Mouse (Mus musculus) CH12F3 (cell line): Measurements from ENCODE around the gene Zfp189.
"Not testable (repeated sequence)": the region's sequence is repeated elsewhere in the genome, so short reads cannot be mapped to it uniquely, and the experiment has no call there.

Experiments used
- in situ Hi-C: fragments of 300-500 bp; cut with MboI; formaldehyde crosslinking; loops from 2 replicates; pipeline ENCODE4 v1.14.3; 2020; ENCODE audit warnings: low sequenced_read_pairs

Zfp189 gene

DNA sequence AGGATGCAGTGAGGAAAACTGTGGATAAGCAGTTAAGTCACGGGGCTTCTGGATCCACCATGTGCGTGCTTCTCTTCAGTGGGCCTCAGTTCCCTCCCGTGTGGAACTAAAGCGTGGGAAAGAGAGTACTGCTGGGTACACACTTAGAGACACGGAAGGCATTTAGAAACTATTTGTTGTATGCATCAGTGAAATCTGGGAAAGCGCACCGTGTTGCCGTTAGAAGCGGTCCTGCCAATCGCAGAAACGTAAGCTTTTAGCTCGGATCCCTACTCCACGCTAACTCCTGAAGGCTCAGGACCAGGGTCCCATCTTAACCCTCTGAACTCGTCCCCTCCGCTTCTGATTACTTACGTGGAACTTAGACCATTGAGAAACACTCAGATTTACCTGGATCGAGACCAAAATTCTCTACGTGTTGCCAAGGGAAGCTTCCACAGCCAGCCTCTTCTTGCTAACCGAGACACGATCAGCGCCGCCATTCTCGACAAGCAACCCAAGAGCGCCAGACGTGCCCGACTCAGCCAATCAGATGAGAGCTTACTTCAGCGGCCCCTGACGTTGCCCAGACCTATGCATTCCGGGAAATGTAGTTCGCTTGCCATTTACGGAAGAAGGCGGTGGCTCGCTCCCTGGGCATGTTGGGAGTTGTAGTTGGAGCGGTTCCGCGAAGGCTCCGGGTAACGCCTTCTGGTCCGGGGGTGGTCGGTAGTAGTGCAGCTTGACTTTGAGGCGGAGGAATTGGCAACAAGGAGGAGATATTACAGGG, at the start of gene Zfp189, which contains the start of gene Mrpl50:
Zfp189 (plus strand) TSS at position 605 of the 769 bp plus-strand sequence.
Mrpl50 (minus strand) TSS at position 522 of the 769 bp plus-strand sequence.
- in situ Hi-C loops, result no loop called here

DNA sequence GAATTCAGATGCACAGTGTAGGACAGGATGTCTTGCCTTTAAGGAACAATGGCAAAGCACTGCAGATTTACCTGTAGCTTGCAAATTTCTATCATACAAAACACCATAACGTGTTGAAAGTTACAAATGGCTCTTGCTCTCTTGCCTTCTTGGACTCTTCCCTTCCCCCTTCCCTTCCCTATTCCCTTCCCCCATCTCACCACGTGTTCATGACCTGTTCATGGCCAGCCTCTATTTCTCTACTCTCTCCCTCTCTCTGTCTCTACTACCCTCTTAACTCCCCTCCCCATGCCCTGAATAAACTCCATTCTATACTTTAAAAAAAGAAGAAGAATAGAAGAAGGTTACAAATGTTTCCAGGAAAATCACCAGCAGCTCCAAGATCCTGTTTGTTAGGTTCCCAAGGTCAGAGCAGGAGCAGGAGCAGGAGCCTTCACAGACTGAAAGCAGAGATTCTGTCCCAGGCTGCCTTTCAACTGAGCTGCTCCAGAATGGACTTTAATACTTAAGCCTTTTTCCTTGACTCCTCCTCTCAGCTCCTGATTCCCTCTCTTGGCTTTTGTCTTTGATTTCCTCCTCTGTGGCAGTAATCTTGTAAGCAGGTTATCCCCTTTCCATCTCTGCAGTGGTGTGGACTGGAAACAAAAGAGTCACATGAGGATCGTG, 47.4 kb upstream of the Zfp189 start, which contains the start of gene Acnat1:
Acnat1 (minus strand) TSS at position 478 of the 666 bp plus-strand sequence.
- in situ Hi-C loops, result no loop called here

DNA sequence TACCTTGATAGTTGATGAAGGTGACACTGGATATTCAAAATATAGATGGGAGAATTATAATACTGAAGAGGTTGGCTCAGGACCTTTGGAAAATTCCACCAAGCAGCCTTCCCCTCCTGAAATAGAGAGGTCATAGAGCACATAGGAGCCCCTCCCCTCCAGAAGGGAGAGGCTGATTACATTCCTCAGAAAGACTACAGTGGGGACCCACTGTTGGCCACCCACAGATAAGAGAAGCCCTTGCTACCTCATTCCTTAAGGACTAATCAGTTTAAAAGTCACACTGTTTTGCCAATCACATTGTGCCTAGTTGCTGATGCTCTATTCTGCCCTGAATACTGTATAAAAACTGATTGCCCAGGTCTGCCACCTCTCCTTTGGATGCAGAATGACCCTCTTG, 46.4 kb upstream of the Zfp189 start:
- in situ Hi-C loops, result no loop called here

DNA sequence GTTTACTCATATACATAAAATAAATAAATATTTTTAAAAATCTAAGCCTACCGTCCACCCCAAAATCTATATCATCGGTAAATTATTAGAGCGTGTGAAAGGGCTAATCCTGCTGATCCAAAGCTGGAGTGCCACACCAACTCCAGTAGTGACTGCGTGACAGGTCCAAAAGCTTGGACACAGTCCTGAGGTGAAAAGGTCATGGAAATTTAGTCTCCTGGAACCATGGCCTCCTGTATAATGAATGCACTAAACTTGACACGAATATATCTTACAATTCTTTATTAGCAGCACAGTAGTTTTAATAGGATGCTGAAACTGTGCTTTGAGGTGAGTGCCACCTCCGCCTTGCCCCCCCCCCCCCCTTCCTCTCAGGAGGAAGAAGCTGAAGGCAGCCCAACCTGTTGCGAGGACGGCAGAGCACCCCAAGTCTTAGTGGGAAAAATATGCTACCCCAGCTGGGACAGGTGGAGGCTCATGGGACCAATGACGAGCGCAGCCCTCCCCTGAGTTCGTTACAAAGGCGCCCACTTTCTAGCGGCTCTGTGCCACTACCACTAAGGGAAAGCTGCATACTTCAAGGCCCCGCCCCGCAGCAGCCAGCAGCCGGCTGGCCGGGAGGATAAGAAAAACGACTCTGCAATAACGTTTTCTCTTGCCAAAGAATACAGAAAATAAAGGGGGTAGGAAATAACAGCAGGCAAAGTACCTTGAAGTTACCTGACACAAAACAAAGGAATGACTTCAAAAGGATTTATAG, 42.7 kb upstream of the Zfp189 start:
- in situ Hi-C loops, result no loop called here

DNA sequence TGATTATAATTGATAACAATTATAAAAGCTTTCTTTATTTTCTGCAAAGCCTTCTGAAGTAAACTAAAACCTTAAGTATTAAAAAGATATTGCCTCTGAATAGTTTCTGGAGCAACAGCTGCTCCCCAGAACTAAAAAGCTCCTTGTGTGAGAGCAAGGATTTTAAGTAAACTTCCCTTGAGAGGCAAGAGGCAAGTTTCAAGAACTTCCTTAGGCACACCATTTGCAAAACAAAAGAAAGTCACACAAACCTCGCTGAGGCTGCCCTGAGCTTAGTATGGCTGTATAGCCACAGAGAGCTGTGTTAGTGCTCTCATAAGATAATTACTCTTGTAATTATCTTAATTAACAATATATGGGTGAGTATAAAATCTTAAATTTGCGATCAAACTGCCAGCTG, 41.9 kb upstream of the Zfp189 start:
- in situ Hi-C loops, result not testable (repeated sequence)

DNA sequence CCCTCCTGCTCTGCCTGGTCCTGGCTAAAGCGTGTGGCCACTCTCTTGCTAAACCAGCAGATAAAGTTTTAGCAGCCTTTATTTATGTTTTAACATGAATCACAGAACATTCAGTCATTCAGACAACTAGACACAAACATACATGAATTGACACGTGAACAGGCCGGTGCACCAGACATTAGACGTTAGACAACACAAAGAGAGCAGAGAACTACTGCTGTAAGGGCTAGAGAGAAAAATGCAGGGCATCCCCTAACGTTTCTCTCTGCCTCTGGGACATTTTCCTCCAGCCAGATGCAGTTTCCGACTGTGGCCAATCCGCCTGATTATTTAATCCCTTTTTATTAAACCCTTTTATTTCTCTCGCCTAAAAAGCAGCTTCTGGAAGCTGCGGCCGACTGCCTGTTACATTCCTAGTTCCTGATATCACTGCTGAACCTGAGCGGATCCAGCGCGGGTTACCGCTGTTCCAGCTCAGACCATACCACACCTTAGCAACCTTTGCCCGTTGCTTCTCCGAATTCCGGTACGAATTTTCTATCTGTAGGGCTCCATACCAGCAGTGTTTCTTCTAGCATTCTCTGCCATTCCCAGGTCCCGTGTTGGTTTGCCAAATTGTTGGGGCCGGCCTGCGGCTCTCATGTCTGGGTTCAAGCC, 40.7 kb upstream of the Zfp189 start:
- in situ Hi-C loops, result no loop called here

DNA sequence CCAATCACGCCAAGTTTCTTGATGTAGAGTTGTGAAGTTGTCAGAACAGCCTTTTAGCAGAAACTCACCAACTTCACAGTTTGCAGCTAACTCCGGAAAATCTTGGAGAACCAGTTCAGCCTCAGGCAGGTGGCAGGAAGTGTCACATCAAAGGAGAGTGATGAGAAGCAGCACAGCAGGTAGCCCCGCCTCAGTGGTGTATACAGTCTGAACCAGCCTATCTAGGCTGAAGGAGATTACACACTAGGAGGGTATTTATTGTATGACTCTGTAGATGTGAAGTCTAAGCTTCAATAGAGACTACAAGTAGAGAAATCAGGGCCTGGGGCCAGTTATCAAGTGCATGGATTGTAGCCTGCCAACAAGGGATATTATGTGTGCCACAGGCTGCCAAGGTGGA, 40.1 kb upstream of the Zfp189 start:
- in situ Hi-C loops, result no loop called here

DNA sequence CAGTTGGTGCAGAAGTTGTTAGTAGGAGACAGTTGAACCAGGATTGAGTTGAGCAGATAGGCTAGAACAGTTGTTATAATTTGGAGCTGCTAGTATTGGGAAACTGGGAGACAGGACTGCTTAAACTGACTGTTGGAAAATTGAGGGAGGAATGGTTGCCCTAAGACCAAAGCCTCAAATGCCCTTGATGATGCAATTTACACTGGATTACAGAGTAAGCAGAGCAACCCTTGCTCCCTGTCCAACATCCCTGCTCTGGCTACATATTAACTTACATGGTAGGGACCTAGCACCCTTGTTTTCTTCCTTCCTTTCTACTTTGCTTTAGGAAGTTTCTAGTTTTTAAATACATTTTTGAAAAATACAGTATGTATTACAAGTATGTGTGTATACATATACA, 35.5 kb upstream of the Zfp189 start:
- in situ Hi-C loops, result no loop called here

DNA sequence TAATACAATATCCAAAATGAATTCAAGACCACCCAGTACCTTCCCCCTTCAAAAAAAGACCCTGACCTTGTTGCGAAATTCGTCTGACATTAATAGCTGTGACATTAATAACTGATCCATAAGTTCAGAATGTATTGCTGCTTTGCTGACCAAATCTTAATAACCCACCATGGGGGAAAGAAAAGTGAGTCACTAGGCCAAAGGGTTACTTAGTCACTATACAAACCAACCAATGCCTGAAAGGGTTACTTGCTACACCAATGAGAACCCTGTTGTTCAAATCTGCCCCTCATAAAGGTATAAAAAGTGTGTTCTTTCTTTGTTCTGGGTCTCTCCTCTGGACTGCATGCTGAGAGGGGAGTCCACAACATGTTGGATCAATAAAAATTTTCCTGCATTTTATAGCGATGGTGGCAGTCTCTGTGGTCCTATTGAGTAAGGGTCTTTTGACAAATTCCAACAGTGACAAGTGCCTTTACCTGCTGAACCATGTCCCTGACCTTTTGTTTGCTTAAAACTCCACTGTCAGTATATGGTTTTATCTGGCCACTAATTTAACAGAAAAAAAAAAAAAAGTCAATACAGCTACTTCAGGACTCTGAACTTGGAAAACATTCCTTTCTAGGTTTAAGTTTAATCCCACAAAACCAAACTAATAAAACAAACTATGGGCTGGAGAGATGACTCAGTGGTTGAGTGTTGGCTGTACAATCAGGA, 34.9 kb upstream of the Zfp189 start:
- in situ Hi-C loops, result not testable (repeated sequence)

DNA sequence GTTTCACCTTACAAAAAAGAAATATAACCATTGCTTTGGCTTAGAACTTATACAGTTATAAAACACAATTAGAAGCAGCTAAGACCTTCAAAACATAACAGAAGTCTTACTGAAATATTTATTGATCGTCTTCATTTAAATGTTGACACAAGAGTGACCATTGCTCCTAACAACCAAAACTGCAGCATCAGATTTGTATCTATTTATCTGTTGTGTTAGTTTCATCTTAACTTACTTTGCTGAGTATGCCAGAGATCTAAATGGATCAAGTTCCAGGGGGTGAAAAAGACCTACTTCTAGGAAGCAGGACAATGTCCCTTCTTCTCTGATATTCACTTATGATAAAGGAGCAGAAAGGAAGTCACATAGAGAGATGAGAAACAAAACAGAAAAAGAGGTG, 17.4 kb upstream of the Zfp189 start:
- in situ Hi-C loops, result no loop called here

DNA sequence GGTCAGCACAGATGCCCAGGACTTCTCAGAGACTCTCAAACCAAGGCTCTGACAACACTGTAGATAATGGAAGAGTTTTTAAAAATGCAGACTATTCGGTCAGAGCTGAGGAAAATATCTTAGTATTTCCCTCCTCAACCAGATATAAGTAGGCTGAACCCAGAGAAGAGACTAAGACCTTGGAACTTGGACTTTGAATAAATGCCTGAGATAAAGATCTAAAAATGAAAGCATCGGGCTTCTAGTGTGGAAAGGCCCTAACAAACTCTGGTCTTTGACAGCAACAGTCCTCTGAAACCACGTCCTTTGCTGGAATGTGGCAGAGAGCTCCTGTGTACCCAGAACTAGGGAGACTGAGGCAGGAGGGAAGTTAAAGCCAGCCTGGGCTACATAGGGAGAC, 14.6 kb upstream of the Zfp189 start, which contains the start of gene Baat:
Baat (minus strand) TSS at position 172 of the 400 bp plus-strand sequence.
- in situ Hi-C loops, result no loop called here

DNA sequence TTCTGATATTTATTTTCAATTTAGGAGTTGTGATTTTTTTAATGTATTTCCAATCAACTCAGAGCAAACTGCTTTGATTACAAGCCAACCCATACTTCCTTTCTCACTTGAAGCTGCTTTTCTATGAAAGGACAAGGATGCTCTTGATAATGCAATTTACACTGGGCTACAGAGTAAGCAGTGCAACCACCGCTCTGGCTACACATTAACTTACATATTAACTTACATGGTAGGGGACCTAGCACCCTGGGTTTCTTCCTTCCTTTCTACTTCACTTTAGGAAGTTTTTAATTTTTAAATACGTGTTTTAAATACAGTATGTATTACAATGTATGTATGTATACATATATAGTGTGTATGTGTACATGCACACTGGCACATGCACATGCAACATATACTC, 11.8 kb upstream of the Zfp189 start:
- in situ Hi-C loops, result no loop called here

DNA sequence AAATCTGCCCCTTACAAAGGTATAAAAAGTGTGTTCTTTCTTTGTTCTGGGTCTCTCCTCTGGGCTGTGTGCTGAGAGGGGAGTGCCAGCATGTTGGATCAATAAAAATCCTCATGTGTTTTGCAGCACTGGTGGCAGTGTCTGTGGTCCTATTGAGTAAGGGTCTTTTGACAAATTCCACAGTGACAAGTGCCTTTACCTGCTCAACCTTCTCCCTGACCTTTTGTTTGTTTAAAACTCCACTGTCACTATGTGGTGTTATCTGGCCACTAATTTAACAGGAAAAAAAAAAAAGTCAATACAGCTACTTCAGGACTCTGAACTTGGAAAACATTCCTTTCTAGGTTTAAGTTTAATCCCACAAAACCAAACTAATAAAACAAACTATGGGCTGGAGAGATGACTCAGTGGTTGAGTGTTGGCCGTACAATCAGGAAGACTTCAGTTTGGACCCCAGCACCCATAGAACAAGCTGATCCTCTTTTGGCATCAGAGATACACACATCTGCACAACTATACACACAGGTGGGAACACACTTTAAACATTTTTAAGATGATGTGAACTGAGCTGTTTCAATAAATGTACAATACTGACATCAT, 10.6 kb upstream of the Zfp189 start:
- in situ Hi-C loops, result not testable (repeated sequence)

DNA sequence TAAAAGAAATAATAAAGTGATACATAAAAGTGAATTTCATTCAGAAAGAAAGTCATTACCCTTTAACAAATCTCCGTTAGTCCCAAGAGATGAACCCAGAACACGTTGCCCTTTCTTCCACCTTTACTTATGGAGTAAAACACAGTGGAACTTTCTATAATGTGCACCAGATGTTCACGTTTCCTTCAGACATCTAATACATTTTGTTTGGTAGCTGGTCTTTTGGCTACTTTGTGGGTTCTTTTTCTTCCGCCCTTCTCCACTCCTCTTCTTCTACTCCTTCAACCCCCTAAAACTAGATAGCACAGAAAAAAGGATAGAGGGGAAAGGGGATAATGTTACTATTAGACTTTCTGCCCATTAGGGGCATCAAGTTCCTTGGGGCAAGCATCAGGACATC, 8.3 kb upstream of the Zfp189 start:
- in situ Hi-C loops, result no loop called here

DNA sequence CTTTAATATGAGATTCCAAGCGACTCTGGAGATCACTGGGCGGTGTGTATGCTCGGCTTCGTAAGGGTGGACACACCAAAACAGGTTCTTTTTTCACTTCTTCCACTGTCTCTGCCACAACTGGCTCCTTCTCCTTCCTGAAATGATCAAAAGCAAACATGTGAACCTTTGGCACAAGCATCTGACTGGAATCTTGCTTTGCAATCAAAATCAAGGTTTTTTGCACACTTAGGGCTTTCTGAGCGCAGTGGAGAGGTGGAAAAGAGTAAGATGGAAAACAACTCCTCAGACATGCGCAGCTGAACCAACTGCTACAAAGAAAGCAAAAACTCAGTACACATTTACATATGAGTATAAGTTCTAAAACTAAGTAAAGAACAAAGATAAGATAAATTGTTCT, 6.5 kb upstream of the Zfp189 start:
- in situ Hi-C loops, result no loop called here

DNA sequence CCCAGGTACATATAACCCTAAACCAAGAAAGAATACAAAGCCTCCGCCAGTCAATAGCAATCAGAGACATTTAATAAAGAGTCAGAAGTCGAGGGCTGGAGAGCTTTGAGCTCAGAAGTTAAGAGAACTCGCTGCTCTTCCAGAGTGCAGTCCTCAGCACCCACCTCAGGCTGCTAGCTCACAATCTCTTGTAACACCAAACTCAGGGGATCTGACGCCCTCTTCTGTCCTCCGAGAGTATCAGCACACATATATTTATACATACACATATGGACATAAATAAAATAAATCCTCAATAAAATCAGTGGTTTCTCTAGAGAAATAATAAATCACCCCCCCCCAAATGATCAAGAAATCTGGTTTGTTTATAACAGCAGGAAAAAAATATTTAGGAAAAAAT, 1.5 kb upstream of the Zfp189 start:
- in situ Hi-C loops, result no loop called here

DNA sequence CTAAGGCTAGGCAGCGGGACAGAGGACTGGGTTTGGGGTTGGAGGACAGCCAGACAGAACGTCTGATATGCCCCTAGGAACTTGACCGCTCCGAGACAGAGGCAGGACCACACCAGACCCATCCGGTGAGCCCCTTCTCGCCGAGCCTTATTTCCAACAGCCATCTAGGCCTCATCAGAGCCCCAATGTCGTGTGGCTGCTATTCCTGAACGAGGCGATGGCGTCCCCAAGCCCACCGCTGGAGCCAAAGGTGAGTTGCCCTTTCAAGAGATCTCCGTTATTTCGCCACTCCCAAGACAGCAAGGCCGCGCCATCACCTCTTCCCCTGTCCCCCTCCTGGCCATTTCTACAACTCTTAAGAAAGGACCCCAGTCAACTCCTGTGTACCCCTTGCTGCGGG, 370 bp downstream of the Zfp189 start:
- in situ Hi-C loops, result no loop called here

DNA sequence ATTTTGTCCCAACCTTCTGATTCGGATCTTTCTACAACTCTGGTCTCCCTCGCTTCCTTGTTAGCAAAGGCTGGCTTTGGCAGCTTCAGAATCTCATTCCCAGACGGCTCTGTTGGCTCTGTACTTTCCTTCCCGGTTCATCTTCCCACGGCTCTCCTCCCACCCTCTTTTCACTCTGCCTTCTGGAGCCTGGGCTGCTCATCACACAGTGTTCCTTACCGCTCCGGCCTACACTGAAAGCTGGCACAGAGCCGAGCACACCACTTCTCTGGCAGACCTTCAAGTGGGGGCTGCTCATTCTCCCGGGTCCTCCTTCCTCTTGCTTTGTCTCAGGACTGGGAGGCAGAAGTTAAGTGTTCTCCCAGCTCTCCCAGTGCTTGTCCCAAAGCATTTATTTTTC, 1.6 kb downstream of the Zfp189 start:
- in situ Hi-C loops, result no loop called here

DNA sequence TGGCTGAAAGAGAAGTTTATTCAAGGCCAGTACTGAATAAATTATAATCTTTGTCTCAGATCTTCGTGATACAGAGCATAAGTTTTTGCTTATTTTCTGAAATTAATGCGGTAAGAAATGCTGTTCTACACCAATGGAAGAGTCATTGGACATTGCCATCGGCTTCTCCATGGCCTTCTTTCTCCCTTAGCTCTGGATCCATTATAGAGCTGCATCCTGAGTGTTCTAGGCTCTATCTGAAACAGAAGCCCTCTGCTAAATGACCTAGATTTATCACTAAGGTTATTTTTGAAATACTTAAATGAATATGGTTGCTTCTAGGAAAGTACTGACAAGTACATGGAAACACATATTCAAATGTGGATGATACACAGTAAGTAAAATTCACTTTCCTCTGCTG, 14.1 kb downstream of the Zfp189 start:
- in situ Hi-C loops, result no loop called here

DNA sequence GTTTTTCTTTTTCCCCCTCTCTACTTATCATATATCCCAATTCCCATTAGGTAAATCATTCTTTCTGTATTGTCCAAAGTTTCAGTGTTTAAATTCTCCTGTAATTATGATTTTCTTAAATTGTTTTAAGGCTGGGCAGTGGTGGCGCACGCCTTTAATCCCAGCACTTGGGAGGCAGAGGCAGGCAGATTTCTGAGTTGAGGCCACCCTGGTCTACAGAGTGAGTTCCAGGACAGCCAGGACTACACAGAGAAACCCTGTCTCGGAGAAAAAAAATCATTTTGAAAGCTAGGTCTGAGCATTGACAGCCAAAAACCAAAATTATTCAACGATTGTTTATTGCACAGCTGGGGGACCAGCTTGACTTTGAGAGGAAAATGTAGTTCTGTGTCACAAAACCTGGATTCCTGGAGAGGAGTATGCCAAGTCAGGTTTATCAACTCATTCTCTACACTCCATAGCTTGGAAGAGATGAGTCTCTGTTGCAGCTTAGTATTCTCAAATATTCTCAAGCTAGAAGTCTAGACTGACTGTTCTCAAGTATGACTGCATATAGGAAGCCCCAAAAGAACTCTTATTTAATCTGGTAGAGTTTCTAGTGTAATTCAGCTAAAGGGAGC, 14.8 kb downstream of the Zfp189 start:
- in situ Hi-C loops, result no loop called here
